Mouse (Mus musculus): ENCODE measurements around the gene Prss12. TPM values are rescaled to one million over a fixed set of nuclear protein-coding genes. Genes with fewer than 3 reads are reported as not detected.

Prss12 gene
- total and polyA plus RNA-seq, 2 experiments from 2014 or later = 2.5 to 3.0 TPM

DNA sequence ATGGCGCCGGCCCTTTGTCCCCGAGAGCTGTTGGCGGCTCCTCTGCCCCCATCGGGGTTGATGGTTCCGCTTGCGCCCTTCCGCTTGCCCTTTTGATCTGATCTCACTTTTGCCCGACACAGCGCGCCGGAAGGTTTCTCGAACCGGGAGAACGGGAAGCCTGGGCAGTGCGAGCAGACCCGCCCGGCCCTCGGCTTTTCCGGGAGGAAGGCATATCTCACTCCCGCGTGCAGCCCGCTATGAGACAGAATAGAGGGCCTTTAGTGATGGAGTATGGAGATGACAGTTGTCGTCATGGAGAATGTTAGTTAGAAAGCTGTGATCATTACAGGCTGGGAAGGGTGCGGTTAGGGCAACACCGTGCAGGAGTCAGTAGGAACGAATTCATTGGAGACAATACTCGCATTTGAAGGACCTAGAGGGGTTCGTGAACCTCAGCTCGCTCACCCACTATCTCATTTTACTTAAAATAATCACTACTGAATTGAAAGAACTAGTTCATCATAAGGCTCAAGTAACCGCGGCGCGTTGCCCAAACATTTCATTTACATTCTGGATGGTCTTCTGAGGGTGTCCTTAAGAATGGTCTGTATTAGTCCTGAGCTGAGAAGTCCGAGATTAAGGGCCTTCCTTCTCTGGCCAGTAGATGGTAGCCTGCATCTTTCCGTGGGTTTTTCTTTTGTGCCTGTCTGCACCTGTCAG is 62.1 kb downstream of the Prss12 start:
- Histone ChIP-seq H3K9me3 (replicated peaks; ENCODE audit: control insufficient read depth, low read length) (no peaks in the 10 kb centered on the region), H3K36me3 (replicated peaks; ENCODE audit: control insufficient read depth, insufficient read depth, low read length) (peaks cover 8% of the 10 kb centered on the region; the same call in 1 of the 2 replicates), H3K4me1 (ENCODE audit: control insufficient read depth, insufficient read depth) (peaks cover 10% of the 10 kb centered on the region), H3K27ac (ENCODE audit: low read depth) (peak overlapping the region; percentile 100), H3K4me2 (ENCODE audit: low read depth, low read length) (peak overlapping the region; percentile 82), H3K9ac (replicated peaks; ENCODE audit: low read depth, low read length) (peak overlapping the region; percentile 91), H3K27me3 (ENCODE audit: control insufficient read depth, insufficient read depth, low read length) (no peaks in the 10 kb centered on the region), H3K4me3 (ENCODE audit: low read depth, low read length) (peak overlapping the region; percentile 70)
- WGBS = under 1% methylated on average over 36 of the region's 36 CpGs
- ATAC-seq (ENCODE audit: insufficient read depth, low read depth) (peak; percentile 49), DNase-seq (ENCODE audit: low spot score) (peak; percentile 57)
- peak; percentile 34; the same call in 1 of the 2 replicates for TF ChIP-seq EP300 (IDR thresholded peaks at IDR 0.05; ENCODE audit: low read depth)
- peak; percentile 34; the same call in 1 of the 2 replicates for TF ChIP-seq CTCF (IDR thresholded peaks at IDR 0.05; ENCODE audit: low read depth)

DNA sequence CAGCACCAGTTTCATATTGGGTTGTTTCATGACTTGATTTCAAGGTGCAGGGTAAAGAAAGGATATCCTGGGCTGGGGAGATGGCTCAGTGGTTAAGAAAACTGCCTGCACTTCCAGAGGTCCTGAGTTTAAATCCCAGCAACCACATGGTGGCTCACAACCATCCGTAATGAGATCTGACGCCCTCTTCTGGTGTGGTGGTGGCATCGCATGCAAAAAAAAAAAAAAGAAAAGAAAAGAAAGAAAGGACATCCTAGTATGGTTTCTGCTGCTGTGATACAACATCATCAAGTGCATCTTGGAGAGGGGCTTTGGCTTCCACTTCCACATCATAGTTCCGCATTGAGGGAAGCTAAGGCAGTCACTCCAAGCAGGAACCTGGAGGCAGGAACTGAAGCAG is 65.1 kb downstream of the Prss12 start:
- ATAC-seq (ENCODE audit: insufficient read depth, low read depth) = no peak
- Histone ChIP-seq H3K9me3 (replicated peaks; ENCODE audit: control insufficient read depth, low read length) (no peaks in the 10 kb centered on the region), H3K27me3 (ENCODE audit: control insufficient read depth, insufficient read depth, low read length) (no peaks in the 10 kb centered on the region), H3K9ac (replicated peaks; ENCODE audit: low read depth, low read length) (no peak overlapping the region), H3K4me2 (ENCODE audit: low read depth, low read length) (no peak overlapping the region), H3K27ac (ENCODE audit: low read depth) (no peak overlapping the region), H3K4me1 (ENCODE audit: control insufficient read depth, insufficient read depth) (peaks cover 9% of the 10 kb centered on the region), H3K4me3 (ENCODE audit: low read depth, low read length) (no peak overlapping the region), H3K36me3 (replicated peaks; ENCODE audit: control insufficient read depth, insufficient read depth, low read length) (no peaks in the 10 kb centered on the region)
- DNase-seq (ENCODE audit: low spot score) = no peak
- WGBS = 64% methylated on average over 4 of the region's 4 CpGs
- no peak for TF ChIP-seq CTCF (IDR thresholded peaks at IDR 0.05; ENCODE audit: low read depth)
- TF ChIP-seq EP300 (IDR thresholded peaks at IDR 0.05; ENCODE audit: low read depth) = no peak

DNA sequence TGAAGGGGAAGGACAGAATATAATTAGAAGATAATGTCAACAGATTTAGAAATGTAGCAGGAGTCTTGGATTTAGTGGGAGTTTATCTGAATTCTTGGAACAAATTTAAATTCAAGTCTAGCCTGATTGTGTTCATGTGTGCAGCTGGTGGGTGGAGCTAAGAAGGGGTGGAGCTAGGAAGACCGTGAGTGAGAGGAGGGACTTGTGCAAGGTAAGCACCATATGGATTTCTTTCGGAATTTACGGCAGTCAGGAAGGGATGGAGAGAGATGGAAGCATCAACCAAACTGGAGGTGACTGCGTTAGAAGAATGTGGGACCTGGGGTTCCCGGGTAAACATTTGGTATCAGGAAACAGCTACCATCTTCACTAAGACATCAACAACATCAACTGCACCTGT is 68.2 kb downstream of the Prss12 start:
- no peak overlapping the region for H3K27ac ChIP-seq (ENCODE audit: low read depth)
- no peaks in the 10 kb centered on the region for H3K9me3 ChIP-seq (replicated peaks; ENCODE audit: control insufficient read depth, low read length)
- H3K27me3 ChIP-seq (ENCODE audit: control insufficient read depth, insufficient read depth, low read length) = no peaks in the 10 kb centered on the region
- H3K36me3 ChIP-seq (replicated peaks; ENCODE audit: control insufficient read depth, insufficient read depth, low read length) = no peaks in the 10 kb centered on the region
- DNase-seq (ENCODE audit: low spot score) = no peak
- no peak overlapping the region for H3K4me2 ChIP-seq (ENCODE audit: low read depth, low read length)
- no peak for TF ChIP-seq CTCF (IDR thresholded peaks at IDR 0.05; ENCODE audit: low read depth)
- TF ChIP-seq EP300 (IDR thresholded peaks at IDR 0.05; ENCODE audit: low read depth) = no peak
- no peak overlapping the region for H3K4me3 ChIP-seq (ENCODE audit: low read depth, low read length)
- ATAC-seq (ENCODE audit: insufficient read depth, low read depth) = no peak
- 40% methylated on average over 5 of the region's 5 CpGs for WGBS
- no peaks in the 10 kb centered on the region for H3K4me1 ChIP-seq (ENCODE audit: control insufficient read depth, insufficient read depth)
- H3K9ac ChIP-seq (replicated peaks; ENCODE audit: low read depth, low read length) = no peak overlapping the region

DNA sequence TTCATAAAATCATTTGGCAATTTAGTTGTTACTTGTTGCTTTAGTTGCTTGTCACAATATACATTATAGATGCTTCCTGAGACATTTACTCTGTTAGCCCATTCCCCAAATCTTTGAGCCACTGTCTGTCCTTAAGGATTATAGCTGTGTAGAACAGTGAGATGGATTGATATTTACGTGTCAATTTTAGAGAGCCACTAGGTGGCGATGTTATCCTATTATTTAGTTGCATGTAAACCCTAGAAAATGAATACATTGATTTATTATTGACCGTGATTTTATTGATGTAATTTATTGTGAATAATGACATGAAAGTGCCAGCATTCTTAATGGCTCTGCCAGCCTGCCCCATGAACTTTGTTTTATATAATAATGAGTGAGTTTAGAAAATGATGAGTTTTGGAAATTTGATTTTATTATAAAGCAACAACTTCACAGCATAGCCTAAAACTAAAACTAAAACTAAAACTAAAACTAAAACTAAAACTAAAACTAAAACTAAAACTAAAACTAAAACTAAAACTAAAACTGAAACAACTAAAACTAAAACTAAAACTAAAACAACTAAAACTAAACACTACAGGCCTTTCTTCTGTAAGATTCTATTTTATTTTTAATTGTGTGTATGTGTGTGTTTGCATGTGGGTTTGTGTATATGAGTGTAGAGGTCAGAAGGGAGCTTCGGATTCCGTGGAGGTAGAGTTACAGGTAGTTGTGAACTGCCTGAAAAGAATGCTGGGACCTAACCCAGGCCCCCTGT is 69.1 kb downstream of the Prss12 start:
- H3K9ac ChIP-seq (replicated peaks; ENCODE audit: low read depth, low read length) = no peak overlapping the region
- H3K9me3 ChIP-seq (replicated peaks; ENCODE audit: control insufficient read depth, low read length) = no peaks in the 10 kb centered on the region
- H3K4me2 ChIP-seq (ENCODE audit: low read depth, low read length) = no peak overlapping the region
- TF ChIP-seq EP300 (IDR thresholded peaks at IDR 0.05; ENCODE audit: low read depth) = no peak
- TF ChIP-seq CTCF (IDR thresholded peaks at IDR 0.05; ENCODE audit: low read depth) = peak; percentile 63
- H3K4me1 ChIP-seq (ENCODE audit: control insufficient read depth, insufficient read depth) = no peaks in the 10 kb centered on the region
- no peaks in the 10 kb centered on the region for H3K36me3 ChIP-seq (replicated peaks; ENCODE audit: control insufficient read depth, insufficient read depth, low read length)
- 16% methylated on average over 5 of the region's 5 CpGs for WGBS
- peak; percentile 55 for DNase-seq (ENCODE audit: low spot score)
- no peak overlapping the region for H3K27ac ChIP-seq (ENCODE audit: low read depth)
- H3K4me3 ChIP-seq (ENCODE audit: low read depth, low read length) = no peak overlapping the region
- ATAC-seq (ENCODE audit: insufficient read depth, low read depth) = no peak
- no peaks in the 10 kb centered on the region for H3K27me3 ChIP-seq (ENCODE audit: control insufficient read depth, insufficient read depth, low read length)

DNA sequence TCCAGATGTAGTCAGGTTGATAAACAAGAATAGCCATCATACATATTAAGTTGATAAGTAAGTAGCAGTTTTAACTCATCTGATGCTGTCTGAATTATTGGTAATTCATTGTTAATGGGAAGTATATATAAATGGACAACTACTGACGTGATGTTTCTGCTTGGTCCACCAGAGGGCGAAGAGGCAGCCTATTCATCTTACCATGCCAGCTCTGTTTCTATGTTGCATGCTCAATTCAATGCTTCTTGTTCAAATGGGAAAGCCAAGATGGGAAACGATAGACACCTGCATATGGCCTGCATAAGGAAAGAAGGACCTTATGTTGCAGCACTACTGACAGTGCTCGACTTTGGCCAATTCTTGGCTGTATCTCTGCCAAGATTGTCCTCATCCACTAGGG is 70.1 kb downstream of the Prss12 start:
- no peak overlapping the region for H3K4me2 ChIP-seq (ENCODE audit: low read depth, low read length)
- no peak overlapping the region for H3K9ac ChIP-seq (replicated peaks; ENCODE audit: low read depth, low read length)
- H3K9me3 ChIP-seq (replicated peaks; ENCODE audit: control insufficient read depth, low read length) = no peaks in the 10 kb centered on the region
- no peak overlapping the region for H3K4me3 ChIP-seq (ENCODE audit: low read depth, low read length)
- no peaks in the 10 kb centered on the region for H3K36me3 ChIP-seq (replicated peaks; ENCODE audit: control insufficient read depth, insufficient read depth, low read length)
- no peaks in the 10 kb centered on the region for H3K4me1 ChIP-seq (ENCODE audit: control insufficient read depth, insufficient read depth)
- no peak overlapping the region for H3K27ac ChIP-seq (ENCODE audit: low read depth)
- DNase-seq (ENCODE audit: low spot score) (no peak), ATAC-seq (ENCODE audit: insufficient read depth, low read depth) (no peak)
- WGBS = 23% methylated on average over 4 of the region's 4 CpGs
- TF ChIP-seq EP300 (IDR thresholded peaks at IDR 0.05; ENCODE audit: low read depth) = no peak
- peak; percentile 76 for TF ChIP-seq CTCF (IDR thresholded peaks at IDR 0.05; ENCODE audit: low read depth)
- H3K27me3 ChIP-seq (ENCODE audit: control insufficient read depth, insufficient read depth, low read length) = no peaks in the 10 kb centered on the region

Data from heart, postnatal 0 days (tissue).